Mouse (Mus musculus): ENCODE measurements around the gene Hps1.

- TF ChIP-seq CTCF (IDR thresholded peaks at IDR 0.05; ENCODE audit: borderline replicate concordance, insufficient read depth, low read depth, low read length): no peak
- no peak for TF ChIP-seq POLR2A (IDR thresholded peaks at IDR 0.05; ENCODE audit: borderline replicate concordance, insufficient read depth, low read length)
Measured at GRCm38 (mm10) chr19:42753141-42753917, 26.4 kb downstream of the Hps1 start.
